Mouse (Mus musculus) fibroblast of lung, adult 2 months (primary cell): Measurements from ENCODE around the gene Ctnnbip1.

Source experiments
- DNase-seq: peaks from one replicate; pipeline ENCODE4 v3.0.0-alpha.2; 2011; ENCODE audit warnings: low read depth

The Ctnnbip1 gene

DNA sequence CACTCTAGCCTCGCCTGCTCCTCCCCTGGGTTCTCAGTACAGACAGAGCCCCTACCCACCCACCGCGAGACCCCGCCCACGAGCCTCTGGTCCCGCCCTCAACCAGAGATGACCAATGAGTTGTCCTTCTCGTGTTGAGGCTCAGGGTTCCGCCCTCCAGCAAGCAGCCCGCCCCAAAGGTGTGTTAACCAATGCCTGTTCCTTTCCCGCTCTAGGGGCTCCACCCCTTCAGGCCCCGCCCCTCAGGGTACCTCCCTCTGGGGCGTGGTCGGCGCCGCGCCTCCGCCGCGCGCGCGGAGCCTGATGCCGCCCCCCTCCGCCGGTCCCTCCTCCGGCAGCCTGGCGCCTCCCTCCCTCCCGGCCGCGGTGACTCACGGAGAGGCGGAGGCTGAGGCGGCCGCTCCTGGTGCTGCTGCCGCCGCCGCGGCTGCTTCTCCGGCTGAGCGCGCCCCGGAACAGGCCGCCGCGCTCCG, at the start of gene Ctnnbip1:
Gene Ctnnbip1 (plus strand): TSS at position 369 of the 473 bp plus-strand sequence.
- peak; percentile 88 for DNase-seq

DNA sequence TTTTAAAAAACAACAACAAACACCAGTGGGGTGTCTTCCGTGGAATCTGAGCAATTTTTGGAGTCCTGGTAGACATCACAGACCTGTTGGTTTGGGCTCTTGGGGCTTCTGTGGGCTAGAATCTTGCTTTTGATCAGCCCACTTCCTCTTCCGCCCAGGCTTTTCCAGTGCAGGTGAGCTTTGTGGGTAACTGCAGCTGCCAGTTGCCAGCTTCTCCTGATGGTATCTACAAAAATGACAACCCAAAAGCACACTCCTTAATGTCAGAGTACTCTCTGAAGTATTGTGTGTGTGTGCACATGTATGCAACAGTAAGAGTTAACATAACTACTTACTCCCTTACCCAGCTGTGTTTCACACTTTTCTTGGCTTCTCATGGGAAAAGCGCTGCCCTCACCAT, 48.5 kb upstream of the Ctnnbip1 start:
- no peak for DNase-seq

DNA sequence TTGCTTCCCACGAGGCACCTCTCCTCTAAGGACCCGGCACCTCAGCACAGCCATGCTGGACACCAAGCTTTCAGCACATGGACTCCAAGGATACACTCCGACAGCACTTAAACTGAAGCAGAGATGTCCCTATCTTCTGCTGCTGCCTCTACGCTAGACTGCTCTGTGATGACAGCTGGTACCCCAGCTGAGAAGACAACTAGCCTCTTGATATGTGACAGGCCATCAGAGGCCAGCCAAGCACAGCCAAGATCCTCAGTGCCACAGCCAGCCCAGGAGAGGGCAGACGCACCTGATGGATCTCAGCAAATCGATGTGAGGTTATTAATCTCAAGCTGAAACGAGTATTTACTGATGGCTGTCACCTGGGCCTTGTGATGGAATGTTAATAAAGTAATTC, 42.9 kb upstream of the Ctnnbip1 start:
- DNase-seq: no peak

DNA sequence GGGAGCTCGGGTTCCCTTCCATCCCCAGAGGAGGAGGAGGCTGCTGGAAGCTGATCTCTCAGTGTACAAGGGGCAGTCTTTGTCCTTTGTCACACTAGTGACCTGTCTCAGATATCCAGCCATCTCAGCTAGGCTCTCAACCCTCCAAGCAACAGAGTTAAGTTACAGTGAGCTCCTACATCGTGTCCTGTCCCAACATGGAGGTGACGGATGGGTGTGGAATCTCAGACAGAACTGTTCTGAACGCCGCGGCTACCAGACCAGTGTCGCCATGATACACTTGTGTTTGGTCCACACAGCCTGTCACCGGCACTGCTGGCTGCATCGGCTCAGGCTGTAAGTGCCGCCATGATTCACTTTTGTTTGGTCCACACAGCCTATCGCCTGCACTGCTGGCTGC, 41.0 kb upstream of the Ctnnbip1 start, which contains the start of gene Tmem274:
Gene Tmem274 (plus strand): TSS at position 301 of the 400 bp plus-strand sequence.
- no peak for DNase-seq

DNA sequence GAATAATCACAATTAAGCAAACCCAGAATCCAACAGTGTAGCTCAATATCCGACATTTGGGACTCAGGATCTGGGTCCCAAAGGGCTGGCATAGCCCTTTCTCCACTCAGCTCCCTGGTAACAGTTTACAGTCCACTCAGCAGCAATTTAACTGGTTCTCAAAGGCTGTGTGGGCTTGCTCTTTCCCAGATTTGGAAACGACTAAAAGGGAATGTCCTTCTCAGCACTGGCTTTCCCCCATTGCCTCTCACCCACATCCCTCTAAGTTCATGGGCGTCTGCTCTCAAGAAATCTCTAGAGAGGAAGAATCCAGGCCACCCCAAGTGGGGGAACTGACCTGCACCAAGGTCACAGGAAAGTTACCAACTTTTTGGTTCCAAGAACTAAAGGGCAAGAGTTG, 33.5 kb upstream of the Ctnnbip1 start:
- no peak for DNase-seq

DNA sequence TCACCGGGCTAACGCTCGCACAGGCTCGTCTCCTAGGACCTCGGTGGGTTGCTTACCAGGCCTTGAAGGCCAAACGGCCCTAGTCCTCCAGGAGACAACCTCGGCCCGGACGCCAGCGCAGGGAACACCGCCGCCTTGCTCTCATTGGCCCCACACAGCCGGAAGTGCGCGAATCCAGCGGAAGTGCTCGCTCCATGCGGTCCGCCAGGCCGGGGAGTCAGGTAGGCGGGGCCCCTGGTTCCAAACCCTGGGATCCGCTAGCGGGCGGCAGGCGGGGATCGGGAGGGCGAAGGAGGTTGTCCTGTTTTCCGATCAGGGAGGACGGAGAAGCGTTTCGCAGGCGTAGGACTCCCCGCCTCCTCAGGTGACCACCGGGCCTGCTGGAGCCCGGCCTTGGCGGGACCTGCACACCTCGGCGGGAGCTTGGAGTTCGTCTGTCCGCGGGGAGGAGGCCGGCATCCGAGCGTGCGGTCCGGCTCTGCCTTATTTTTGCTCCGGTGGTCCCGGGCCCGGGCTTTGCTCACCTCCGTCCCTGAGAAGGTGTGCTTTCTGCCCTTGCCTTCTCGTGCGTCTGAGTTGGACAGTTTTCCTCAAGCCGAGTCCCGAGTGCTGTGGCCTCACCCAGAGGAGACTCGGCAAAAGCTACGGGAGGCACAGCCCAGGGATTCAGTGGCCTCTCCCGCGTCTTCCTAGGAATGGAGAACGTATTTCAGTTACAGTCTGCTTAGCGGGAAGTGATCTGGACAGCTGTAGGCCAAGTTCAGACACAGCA, 32.8 kb upstream of the Ctnnbip1 start, which contains the start of the genes Nmnat1 and Lzic:
Gene Nmnat1 (minus strand): TSS at position 150 of the 772 bp plus-strand sequence.
Gene Lzic (plus strand): TSS at position 177 of the 772 bp plus-strand sequence.
- DNase-seq: peak; percentile 82

DNA sequence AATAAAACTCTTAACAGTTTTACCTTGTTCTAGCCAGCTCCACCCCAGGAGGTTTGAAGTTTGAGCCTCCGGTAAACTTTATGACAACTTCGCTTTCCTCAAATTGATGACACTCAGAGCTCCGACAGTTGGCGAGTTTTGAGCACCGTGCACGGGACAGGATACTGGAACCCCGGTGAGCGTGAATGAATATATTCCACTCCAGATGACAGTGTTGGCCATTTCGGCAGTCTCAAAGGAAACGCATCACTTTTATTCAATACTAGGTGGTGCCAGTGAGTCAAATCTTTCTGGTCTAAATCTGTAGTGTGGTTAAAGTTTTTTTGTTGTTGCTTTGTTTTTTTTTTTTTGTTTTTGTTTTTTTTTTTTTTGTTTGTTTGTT, 32.2 kb upstream of the Ctnnbip1 start:
- DNase-seq: peak; percentile 19

DNA sequence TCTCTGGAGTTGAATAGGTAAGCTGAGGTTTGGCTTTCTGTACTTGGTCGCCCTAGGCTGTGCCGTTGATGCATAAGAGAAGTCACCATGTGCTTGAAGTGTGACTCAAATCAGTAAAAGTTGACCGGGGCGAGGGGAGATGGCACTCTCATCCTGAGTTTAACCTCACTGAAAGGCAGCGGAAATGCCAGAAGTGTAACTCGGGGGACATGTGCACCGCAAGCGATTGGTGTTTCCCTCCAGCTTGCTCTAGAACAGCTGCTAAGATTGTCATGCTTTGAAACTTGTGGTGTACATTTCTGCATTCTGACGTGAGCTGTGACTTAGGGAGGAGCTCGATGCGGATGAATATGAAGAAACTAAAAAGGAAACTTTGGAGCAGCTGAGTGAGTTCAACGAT, 30.3 kb upstream of the Ctnnbip1 start:
- DNase-seq: no peak

DNA sequence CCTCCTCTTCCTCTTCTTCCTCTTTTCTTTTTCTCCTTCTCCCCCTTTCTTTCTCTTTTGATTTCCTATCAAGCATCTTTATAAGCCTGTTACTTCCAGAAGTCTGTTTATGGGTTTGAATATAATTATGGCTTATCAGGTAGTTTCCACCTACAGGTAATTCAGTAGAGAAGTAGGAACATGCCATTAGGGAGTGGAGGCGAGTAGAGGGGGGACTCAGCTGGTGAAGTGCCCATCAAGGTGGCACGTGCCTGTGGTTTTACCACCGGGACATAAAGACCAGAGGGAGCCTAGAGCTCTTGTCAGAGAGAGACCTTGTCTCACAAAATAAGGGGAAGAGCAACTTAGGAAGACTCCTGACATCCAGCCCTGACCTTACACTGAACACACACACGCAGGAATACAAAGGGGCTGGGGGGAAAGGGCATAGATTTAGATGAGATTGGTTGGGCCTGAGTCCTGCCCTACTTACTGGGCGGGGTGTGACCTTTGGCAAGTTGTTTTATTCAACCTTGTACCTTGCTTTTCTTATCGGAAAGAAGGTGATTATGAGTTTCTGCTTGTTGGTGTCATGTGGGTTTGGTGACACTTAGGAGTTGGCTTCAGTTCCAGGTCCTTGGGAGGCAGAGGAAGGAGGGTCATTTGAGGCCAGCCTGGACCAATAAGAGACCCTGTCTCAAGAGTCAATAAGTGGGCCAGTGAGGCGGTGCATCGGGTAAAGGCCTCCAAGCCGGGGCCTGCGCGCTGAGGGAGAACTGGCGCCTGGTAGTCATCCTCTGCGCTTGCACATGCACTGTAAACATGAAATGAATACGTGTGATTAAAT, 28.4 kb upstream of the Ctnnbip1 start:
- DNase-seq: no peak

DNA sequence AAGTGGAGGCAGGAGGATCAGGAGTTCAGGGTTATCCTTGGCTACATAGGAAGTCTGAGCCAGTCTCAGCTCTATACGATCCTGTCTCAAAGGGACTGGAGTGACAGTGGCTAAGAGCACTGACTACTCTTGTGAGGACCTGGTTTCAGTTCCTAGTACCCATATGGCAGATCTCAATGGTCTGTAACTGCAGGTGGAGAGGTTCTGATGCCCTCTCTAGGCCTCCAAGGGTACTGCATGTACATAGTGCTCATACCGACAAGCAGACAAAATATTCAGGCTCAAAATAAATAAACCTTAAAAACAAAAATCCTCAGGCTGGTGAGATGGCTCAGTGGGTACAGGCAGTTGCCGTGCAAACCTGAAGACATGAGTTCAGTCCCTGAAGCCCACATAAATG, 26.9 kb upstream of the Ctnnbip1 start:
- DNase-seq: no peak

DNA sequence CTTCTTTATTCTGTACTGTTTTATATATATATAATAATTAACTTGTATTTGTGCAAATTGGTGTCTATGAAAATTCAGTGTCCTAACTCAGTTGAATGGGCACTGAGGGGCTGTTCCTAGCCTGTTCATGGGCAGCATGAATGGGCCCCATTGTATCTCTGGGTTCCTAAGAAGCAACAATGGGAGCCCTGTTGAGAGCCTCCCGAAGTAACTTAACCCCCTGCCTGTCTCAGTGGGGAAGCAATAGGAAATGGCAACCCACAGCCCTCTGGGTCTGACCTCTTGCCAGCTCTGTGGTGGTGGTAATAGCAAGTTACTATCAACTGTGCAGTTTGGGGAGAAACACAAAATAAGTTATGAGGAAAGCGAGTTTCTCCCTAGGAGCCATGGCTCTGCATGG, 21.4 kb upstream of the Ctnnbip1 start:
- DNase-seq: peak; percentile 81

DNA sequence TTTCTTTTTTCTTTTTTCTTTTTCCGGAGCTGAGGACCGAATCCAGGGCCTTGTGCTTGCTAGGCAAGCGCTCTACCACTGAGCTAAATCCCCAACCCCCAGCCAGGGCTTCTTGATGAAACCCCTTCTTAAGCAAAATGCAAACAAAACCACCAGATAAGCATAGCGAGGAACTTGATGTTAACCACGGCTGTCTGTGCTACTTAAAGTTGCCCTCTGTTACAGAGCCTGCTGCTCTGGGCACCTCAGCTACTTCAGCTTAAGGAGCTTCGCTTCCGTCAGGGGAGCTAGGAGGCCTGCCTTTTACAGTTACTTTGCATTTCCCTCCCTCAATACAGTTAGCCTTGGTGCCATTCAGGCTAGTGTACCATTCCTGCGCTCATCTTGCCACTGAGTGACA, 19.1 kb upstream of the Ctnnbip1 start:
- DNase-seq: no peak

DNA sequence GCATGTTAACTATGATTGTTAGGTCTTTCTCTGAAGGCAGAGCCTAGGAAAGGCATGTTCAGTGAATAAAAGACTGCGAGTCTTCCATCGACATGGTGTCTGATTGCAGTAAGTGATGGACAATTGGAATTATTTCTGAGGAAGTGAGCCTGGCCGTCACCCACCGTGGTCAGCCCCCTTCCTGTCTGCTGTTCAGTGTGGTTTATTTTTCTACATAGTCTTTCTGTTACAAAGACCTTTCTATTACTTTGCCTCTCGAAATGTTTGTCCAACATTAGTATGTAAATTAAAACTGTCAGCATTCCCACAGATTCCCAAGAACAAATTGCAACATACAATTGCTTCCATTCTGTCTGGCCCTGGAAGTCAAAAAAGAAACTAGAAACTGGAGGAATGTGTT, 18.2 kb upstream of the Ctnnbip1 start:
- peak; percentile 67 for DNase-seq

DNA sequence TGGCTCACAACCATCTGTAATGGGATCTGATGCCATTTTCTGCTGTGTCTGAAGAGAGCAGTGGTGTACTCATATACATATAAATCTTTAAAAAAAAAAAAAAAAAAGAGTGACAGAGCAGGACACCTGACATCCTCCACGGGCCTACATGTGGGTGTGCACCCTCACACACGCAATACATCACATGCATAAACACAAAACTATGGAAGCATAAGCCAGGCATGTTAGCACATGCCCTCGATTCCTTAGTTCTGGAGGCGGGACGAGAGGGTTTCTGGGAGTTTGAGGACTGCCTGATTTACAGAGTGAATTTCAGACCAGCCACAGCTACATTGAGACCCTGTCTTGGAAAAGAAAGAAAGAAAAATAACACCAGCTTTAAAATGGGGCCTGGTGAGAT, 13.7 kb upstream of the Ctnnbip1 start:
- no peak for DNase-seq

DNA sequence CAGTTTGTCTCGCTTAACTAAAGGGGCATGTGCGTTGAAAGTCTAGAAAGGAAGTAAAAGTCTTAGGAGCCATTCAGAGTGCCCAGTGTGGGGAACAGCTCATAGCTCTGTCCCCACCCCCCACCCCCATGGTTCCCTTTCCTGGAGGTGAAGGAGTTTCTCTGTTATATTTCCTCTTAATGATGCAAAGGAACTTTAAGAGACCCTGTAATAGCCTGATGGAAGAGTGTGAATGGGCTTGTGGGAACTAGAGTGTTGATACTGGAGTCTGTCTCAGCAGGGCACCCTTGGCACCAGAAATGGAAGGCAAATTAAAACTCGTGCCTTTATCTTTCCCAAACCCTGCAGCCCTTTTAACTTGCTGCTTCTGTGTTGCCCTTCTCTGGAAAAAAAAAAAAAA, 13.2 kb upstream of the Ctnnbip1 start:
- no peak for DNase-seq

DNA sequence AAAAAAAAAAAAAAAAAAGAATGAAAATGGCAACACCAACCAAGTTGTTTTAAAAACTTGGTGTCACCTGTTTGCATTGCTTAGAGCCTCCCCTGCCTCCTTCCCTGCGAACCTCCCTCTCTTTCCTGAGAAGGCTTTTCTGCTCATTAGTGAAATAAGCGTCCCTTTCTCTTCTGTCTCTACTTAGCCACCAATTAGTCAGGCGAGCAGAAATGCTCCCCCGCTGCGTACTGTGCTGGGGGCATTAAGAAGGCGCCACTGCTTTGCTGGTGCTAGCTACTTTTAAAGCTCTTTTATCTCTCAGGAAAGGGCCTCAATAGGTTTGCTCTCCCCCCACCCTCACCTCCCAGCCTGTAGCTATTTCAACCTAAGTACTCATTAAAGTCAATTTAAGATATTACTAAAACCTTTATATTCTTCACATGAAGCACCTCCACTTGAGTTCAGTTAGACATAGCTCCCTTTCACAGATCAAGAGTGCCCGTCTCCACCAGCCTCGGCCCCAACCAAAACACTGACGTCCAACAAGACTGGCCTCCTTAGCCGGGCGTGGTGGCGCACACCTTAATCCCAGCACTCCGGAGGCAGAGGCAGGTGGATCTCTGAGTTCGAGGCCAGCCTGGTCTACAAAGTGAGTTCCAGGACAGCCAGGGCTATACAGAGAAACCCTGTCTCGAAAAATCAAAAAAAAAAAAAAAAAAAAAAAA, 12.6 kb upstream of the Ctnnbip1 start:
- no peak for DNase-seq

DNA sequence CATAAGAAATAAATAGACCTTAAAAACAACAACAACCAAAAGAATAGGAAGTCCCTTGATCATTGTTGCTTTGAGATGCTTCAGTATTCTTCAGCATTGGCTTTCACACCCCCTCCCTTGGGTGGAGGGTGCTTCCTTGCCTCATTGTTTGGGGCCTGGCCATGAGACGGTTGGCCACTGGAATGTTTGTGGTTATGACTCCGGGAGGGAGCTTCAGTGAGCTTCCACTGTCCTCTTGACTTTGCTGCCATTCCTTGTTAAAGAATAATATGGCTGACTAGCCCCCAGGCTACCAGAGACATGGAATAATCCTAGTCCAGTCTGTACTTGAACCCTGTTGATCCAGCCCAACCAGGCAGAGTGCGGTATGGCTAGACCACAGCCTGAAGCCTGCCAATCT, 11.1 kb upstream of the Ctnnbip1 start:
- no peak for DNase-seq

DNA sequence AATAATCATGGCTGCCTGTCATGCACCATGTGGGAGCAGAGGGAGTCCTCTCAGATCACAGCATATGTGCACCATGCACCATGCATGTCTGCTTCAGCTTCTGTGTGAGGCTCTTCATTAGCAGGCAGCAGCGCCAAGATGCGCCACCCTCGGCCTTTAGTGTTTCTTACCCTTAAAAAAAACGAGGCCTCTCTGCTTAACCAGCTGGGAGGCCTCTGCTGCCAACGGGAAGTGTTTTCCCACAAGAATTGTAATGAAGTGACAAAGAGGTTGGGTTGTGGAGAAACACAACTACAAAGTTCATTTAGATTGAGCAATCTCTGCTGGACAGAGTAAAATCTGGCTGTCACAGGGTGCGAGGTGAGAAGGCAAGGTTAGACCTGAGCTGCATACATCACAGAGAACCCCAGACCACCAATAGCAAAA, 6.8 kb upstream of the Ctnnbip1 start:
- DNase-seq: no peak

DNA sequence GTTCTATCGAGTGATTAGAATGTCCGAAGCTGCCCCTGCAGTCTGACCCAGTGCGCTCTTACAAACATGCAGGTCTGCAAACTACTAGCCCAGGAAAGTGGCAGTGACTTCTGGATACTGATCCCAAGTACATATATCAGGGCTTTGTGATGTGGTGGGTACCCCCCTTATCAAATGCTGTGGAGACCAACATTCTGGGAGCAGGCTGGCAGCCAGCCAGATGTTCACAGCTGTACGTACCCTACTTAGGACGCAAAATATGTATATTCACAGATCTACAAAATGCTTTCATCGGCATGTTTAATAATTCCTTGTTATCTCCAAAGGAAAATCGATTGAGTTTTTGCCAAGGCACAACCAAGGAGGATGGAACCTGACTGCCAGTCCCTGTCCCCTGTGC, 6.0 kb upstream of the Ctnnbip1 start:
- no peak for DNase-seq

DNA sequence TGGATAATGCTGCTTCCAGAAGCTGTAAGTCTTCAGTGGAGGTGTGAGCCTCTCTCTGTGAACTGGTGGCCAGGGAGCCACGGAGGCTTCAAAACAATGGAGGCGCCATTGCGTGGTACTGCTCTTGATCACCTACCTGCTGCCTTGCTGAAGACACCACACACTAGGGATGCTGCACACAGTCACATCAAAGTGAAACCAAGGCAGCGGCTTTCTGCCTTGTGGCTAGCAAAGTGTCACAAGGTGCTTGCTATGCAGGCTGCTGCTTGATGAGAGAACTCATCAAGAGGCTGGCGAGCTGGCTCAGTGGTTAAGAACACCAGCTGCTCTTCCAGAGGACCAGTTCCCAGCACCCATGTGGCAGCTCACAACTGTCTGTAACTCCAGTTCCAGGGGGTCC, 2.3 kb upstream of the Ctnnbip1 start:
- DNase-seq: no peak

DNA sequence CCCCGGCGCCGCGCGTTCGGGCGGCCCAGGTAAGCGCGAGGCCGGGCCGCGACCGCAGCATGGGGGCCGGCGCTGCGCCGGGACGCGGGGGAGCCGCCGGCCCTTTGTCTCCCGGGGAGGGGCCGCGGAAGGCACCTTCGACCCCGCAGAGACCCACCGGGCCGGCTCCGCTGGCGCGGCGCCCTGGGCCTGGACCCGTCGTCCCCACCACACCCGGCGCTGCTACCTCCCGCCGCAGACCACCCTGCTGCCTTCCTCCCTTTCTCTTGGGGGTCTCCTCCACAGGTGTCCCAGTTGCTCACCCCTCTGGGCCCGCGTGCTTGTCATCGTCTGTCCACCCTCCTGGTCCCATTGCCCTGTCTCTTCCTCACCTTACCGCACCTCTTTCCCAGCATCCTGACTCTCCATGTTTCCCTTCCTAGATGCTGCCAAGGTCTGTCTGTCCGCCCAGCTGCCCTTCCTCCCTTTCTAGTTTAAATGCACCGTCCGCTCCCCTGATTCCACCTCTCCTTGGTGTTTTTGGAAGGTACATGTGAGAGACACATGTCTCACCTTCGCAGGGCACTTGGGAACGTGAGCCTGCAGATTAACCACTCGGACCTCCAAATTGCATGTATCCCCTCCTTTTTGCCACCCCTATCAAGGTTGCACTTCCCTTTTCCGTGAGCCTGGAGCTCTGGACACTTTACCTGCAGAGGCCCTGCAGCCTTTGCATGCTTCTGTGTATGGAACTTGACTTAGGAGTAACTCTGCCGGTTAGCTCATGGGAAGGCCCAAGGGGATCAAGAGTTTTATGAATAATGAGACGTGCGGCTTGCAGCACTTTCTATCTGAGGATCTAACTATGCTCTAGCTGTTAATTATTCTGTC, 550 bp downstream of the Ctnnbip1 start:
- DNase-seq: no peak
